Mouse (Mus musculus): ENCODE measurements at regions not wholly inside any gene's neighbourhood (a gene's known extent, or its start where the extent isn't known, plus 50 kb on each side); places are given as distances from the start of the nearest gene placed in this dataset.
A peak's percentile ranks its signal among the peaks of the same experiment; 100 is the strongest.

DNA sequence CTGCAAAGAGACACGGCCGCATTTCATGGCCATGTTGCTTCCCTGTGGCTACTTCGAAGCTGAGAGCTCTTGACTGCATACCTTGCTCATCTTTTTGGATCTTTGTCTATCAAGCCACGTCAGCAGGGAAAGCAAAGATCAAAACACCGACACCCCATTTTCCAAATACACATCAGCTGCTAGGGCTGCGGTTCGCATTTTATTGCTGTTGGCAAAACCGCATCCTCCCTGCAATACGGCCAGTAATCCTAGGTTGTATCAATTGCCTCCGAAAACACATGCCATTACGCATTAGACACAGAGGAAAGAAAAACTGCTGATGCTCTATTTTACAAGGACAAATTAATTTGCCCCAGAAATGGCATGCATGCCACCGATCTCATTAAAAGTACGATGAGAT is 136.5 kb upstream of the Spdye4c start:
- 74% methylated on average over 13 of the region's 13 CpGs for WGBS (ENCODE audit: insufficient replicate concordance)

DNA sequence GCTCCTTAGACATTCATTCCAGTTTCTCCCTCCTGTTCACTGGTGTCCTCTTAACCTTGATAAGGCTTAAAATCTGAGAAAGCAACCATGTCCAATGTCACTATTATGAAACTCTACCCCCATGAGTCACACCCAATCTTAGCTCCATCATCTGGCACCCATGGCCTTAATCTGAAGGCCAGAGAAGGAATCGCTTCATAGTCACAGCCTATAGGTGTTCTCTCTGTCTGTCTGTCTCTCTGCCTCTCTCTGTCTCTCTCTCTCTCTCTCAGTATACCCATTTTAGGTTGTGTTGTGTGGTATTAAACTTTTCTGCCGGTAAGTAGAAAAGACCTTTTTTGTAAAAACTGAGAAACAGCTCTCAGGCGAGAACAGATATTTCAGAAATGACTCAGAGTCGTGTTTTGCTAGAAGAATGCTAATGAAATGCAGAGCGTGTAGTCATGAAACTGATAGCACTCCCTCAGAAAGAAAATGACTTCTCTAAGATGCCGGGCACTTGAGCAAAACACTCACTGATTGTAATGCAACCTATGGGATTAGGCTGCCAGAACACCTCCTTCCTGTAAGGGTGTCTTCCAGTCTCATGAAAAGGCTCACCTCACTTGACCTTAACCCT is 133.3 kb upstream of the Spdye4c start:
- H3K9ac ChIP-seq (ENCODE audit: low read depth, low read length) = no peak overlapping the region
- H3K9me3 ChIP-seq (replicated peaks; ENCODE audit: control insufficient read depth, low read length) = no peaks in the 10 kb centered on the region
- H3K4me2 ChIP-seq (ENCODE audit: low read depth, low read length) = no peak overlapping the region
- no peaks in the 10 kb centered on the region for H3K27me3 ChIP-seq (ENCODE audit: control insufficient read depth, insufficient read depth, low read depth, low read length)
- WGBS (ENCODE audit: insufficient replicate concordance) = 58% methylated on average over 6 of the region's 6 CpGs
- ATAC-seq (ENCODE audit: low read depth) = no peak
- H3K4me1 ChIP-seq (ENCODE audit: control insufficient read depth, low read depth, low read length) = no peaks in the 10 kb centered on the region
- H3K27ac ChIP-seq (ENCODE audit: low read length) = no peak overlapping the region
- H3K36me3 ChIP-seq (ENCODE audit: control insufficient read depth, insufficient read depth) = no peaks in the 10 kb centered on the region
- no peak overlapping the region for H3K4me3 ChIP-seq (ENCODE audit: low read depth, low read length)

More for the DNA sequence above, 136.5 kb upstream of the Spdye4c start:
- no peaks in the 10 kb centered on the region for H3K27me3 ChIP-seq (ENCODE audit: control insufficient read depth, insufficient read depth, low read depth, low read length)
- no peak overlapping the region for H3K4me2 ChIP-seq (ENCODE audit: low read depth, low read length)
- H3K4me3 ChIP-seq (ENCODE audit: low read depth, low read length) = no peak overlapping the region
- H3K27ac ChIP-seq (ENCODE audit: low read length) = no peak overlapping the region
- ATAC-seq (ENCODE audit: low read depth) = no peak
- no peaks in the 10 kb centered on the region for H3K9me3 ChIP-seq (replicated peaks; ENCODE audit: control insufficient read depth, low read length)
- no peaks in the 10 kb centered on the region for H3K36me3 ChIP-seq (ENCODE audit: control insufficient read depth, insufficient read depth)
- H3K9ac ChIP-seq (ENCODE audit: low read depth, low read length) = no peak overlapping the region
- no peaks in the 10 kb centered on the region for H3K4me1 ChIP-seq (ENCODE audit: control insufficient read depth, low read depth, low read length)

DNA sequence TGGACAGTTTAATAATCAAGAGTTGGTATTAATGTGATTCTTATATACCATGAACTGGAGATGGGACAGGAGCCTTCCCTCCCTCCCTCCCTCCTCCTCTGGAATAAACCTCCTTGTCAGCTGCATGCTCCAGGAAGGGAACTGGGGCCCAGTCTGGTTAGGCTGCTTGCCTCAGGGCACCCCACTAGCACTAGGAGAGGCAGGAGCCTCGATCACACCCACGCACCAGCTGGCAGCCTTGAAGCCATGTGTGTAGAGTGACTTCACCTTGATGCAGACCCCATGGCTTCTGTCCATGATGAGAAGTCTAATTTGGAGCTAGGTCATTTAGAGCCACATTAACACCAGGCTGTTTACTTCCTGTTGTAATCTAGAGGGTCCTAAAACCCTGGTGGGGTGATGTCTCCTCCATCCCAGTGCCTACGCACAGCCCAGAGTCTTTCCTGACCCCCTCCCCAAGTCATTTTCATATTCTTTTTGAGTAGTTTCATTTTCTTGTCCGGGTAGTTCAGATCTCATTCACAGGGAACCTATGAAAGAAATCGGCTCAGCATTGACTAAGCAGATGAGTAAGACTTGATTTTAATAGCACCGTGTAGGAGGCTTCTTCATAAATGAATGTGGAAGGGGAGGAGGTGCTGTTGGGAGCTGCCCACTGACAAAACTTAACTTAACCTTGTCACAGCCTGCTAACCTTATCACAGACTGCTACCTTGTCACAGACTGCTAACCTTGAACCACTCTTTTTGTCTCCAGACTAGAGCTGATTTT is 125.6 kb upstream of the Spdye4c start:
- no peaks in the 10 kb centered on the region for H3K9me3 ChIP-seq (replicated peaks; ENCODE audit: control insufficient read depth, low read length)
- no peak overlapping the region for H3K4me3 ChIP-seq (ENCODE audit: low read depth, low read length)
- 62% methylated on average over 6 of the region's 6 CpGs for WGBS (ENCODE audit: insufficient replicate concordance)
- no peaks in the 10 kb centered on the region for H3K27me3 ChIP-seq (ENCODE audit: control insufficient read depth, insufficient read depth, low read depth, low read length)
- no peaks in the 10 kb centered on the region; the same call in 1 of the 2 replicates for H3K4me1 ChIP-seq (ENCODE audit: control insufficient read depth, low read depth, low read length)
- H3K9ac ChIP-seq (ENCODE audit: low read depth, low read length) = no peak overlapping the region
- no peak overlapping the region for H3K4me2 ChIP-seq (ENCODE audit: low read depth, low read length)
- H3K27ac ChIP-seq (ENCODE audit: low read length) = no peak overlapping the region
- no peak for ATAC-seq (ENCODE audit: low read depth)
- H3K36me3 ChIP-seq (ENCODE audit: control insufficient read depth, insufficient read depth) = no peaks in the 10 kb centered on the region

- Histone ChIP-seq H3K9ac (ENCODE audit: low read depth, low read length) (no peak overlapping the region), H3K4me3 (ENCODE audit: low read depth, low read length) (no peak overlapping the region), H3K4me2 (ENCODE audit: low read depth, low read length) (no peak overlapping the region), H3K9me3 (replicated peaks; ENCODE audit: control insufficient read depth, low read length) (no peaks in the 10 kb centered on the region), H3K36me3 (ENCODE audit: control insufficient read depth, insufficient read depth) (no peaks in the 10 kb centered on the region), H3K27ac (ENCODE audit: low read length) (no peak overlapping the region), H3K4me1 (ENCODE audit: control insufficient read depth, low read depth, low read length) (no peaks in the 10 kb centered on the region; the same call in 1 of the 2 replicates), H3K27me3 (ENCODE audit: control insufficient read depth, insufficient read depth, low read depth, low read length) (no peaks in the 10 kb centered on the region)
- no peak for ATAC-seq (ENCODE audit: low read depth)
- WGBS (ENCODE audit: insufficient replicate concordance) = 62% methylated on average over 8 of the region's 8 CpGs
Measured at GRCm38 (mm10) chr2:128467490-128468245, 123.3 kb upstream of the Spdye4c start.

DNA sequence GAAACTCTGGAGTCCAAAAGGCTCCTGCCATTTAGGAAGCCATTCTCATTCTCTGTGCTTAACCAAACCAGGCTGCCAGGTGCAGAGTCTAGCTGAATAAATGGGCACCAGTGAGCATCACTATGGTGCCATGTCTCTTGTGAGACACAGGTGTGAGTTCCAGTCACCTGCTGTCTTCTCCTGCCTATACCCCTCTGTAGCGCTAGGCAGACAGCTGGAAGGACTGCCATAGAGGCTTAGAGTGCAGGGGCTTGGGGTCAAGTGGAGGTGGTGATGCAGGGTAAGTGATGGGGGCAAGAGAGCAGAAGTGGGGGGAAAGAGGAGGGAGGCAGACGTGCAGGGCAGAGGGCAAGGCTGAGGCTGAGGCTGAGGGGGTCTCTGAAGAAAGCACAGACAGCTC is 122.7 kb upstream of the Spdye4c start:
- Histone ChIP-seq H3K9ac (ENCODE audit: low read depth, low read length) (no peak overlapping the region), H3K9me3 (replicated peaks; ENCODE audit: control insufficient read depth, low read length) (no peaks in the 10 kb centered on the region), H3K36me3 (ENCODE audit: control insufficient read depth, insufficient read depth) (no peaks in the 10 kb centered on the region), H3K4me1 (ENCODE audit: control insufficient read depth, low read depth, low read length) (no peaks in the 10 kb centered on the region; the same call in 1 of the 2 replicates), H3K27me3 (ENCODE audit: control insufficient read depth, insufficient read depth, low read depth, low read length) (no peaks in the 10 kb centered on the region), H3K4me2 (ENCODE audit: low read depth, low read length) (no peak overlapping the region), H3K4me3 (ENCODE audit: low read depth, low read length) (no peak overlapping the region), H3K27ac (ENCODE audit: low read length) (no peak overlapping the region)
- no peak for ATAC-seq (ENCODE audit: low read depth)
- 37% methylated on average over 2 of the region's 2 CpGs for WGBS (ENCODE audit: insufficient replicate concordance)

GRCm38 (mm10) chr2:128470351-128470750 is 120.7 kb upstream of the Spdye4c start:
- ATAC-seq (ENCODE audit: low read depth) = no peak
- Histone ChIP-seq H3K27ac (ENCODE audit: low read length) (0 out of 2 replicates have a peak overlapping the region, but pooled peaks have one; percentile 14), H3K9me3 (replicated peaks; ENCODE audit: control insufficient read depth, low read length) (no peaks in the 10 kb centered on the region), H3K9ac (ENCODE audit: low read depth, low read length) (no peak overlapping the region), H3K4me1 (ENCODE audit: control insufficient read depth, low read depth, low read length) (no peaks in the 10 kb centered on the region; the same call in 1 of the 2 replicates), H3K4me2 (ENCODE audit: low read depth, low read length) (no peak overlapping the region), H3K4me3 (ENCODE audit: low read depth, low read length) (no peak overlapping the region), H3K27me3 (ENCODE audit: control insufficient read depth, insufficient read depth, low read depth, low read length) (no peaks in the 10 kb centered on the region), H3K36me3 (ENCODE audit: control insufficient read depth, insufficient read depth) (no peaks in the 10 kb centered on the region)
- whole genome bisulfite sequencing (ENCODE audit: insufficient replicate concordance) = 45% methylated on average over 5 of the region's 5 CpGs

GRCm38 (mm10) chr2:128473241-128473954 is 117.6 kb upstream of the Spdye4c start:
- no peak for ATAC-seq (ENCODE audit: low read depth)
- Histone ChIP-seq H3K4me3 (ENCODE audit: low read depth, low read length) (no peak overlapping the region), H3K9ac (ENCODE audit: low read depth, low read length) (no peak overlapping the region), H3K4me2 (ENCODE audit: low read depth, low read length) (no peak overlapping the region), H3K27me3 (ENCODE audit: control insufficient read depth, insufficient read depth, low read depth, low read length) (no peaks in the 10 kb centered on the region), H3K9me3 (replicated peaks; ENCODE audit: control insufficient read depth, low read length) (no peaks in the 10 kb centered on the region), H3K27ac (ENCODE audit: low read length) (no peak overlapping the region), H3K36me3 (ENCODE audit: control insufficient read depth, insufficient read depth) (no peaks in the 10 kb centered on the region), H3K4me1 (ENCODE audit: control insufficient read depth, low read depth, low read length) (no peaks in the 10 kb centered on the region)
- WGBS (ENCODE audit: insufficient replicate concordance) = 61% methylated on average over 13 of the region's 13 CpGs

DNA sequence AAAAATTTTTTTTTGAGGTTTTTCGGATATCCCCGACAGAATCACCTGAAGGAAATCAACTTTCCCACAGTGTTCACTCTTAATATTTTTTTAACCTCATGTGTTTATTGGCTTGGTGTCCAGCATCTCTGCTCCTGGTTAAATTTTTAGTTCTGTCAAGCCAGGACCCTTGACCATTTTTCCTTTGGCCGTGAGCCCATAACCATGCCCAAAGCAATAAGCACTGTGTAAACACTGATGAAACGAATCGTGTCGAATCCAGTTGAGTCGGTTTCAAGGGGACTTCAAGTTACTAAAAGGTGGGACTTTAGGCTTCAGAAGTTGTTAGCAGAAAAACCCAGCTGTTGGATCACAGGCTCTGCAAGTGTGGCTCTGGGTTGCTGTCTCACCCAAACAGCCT is 117.0 kb upstream of the Spdye4c start:
- H3K4me2 ChIP-seq (ENCODE audit: low read depth, low read length) = no peak overlapping the region
- H3K27ac ChIP-seq (ENCODE audit: low read length) = no peak overlapping the region
- no peaks in the 10 kb centered on the region for H3K9me3 ChIP-seq (replicated peaks; ENCODE audit: control insufficient read depth, low read length)
- ATAC-seq (ENCODE audit: low read depth) = no peak
- H3K27me3 ChIP-seq (ENCODE audit: control insufficient read depth, insufficient read depth, low read depth, low read length) = no peaks in the 10 kb centered on the region
- H3K36me3 ChIP-seq (ENCODE audit: control insufficient read depth, insufficient read depth) = no peaks in the 10 kb centered on the region
- no peaks in the 10 kb centered on the region for H3K4me1 ChIP-seq (ENCODE audit: control insufficient read depth, low read depth, low read length)
- no peak overlapping the region for H3K9ac ChIP-seq (ENCODE audit: low read depth, low read length)
- WGBS (ENCODE audit: insufficient replicate concordance) = 65% methylated on average over 7 of the region's 7 CpGs
- no peak overlapping the region for H3K4me3 ChIP-seq (ENCODE audit: low read depth, low read length)

All from liver, embryonic 16.5 days (tissue).